In genomic region chr3:87909381-87909780, GRCm38 (mm10) we compare ENCODE assay signal across 10 mouse cellular contexts. TPM values are rescaled to one million over a fixed set of nuclear protein-coding genes. Genes with fewer than 3 reads are reported as not detected.
DNase-seq lines count a peak whose midpoint lies in the region; ATAC-seq and TF ChIP-seq lines count a peak whose summit lies in the region.
"Had no signal": no experiment of that assay in that cellular context is flagged by ENCODE, and none has a peak within 500 bp of the region (broad histone marks: within the 10 kb centered on the region; RNA-seq: fewer than 3 reads in every experiment).

No protein-coding gene starts in this region.

- DNase-seq in forebrain, embryonic 10.5 days (ENCODE audit: extremely low spot score, low spot score): no peak
- DNase-seq in forebrain, postnatal 0 days: no peak
- DNase-seq in midbrain, embryonic 10.5 days (ENCODE audit: low spot score): no peak
- DNase-seq in left cerebral cortex, postnatal 25 days (ENCODE audit: low spot score in 2 of 2): no peak
- no peak for DNase-seq in right cerebral cortex, adult 18-20 months
- DNase-seq: cerebellum, postnatal 36 days; left cerebral cortex, postnatal 4 days had no signal

- no peak overlapping the region for H3K4me2 ChIP-seq in forebrain, postnatal 0 days (ENCODE audit: low read depth)
- H3K4me2 ChIP-seq in midbrain, embryonic 16.5 days (ENCODE audit: low read length): no peak overlapping the region
- H3K4me2 ChIP-seq in intestine, embryonic 16.5 days (ENCODE audit: low read depth, low read length): peak overlapping the region; percentile 59
- H3K4me2 ChIP-seq in stomach, embryonic 15.5 days: peak overlapping the region; percentile 77

- H3K9ac ChIP-seq in forebrain, postnatal 0 days: no peak overlapping the region
- H3K9ac ChIP-seq in midbrain, embryonic 16.5 days (ENCODE audit: low read depth, low read length): no peak overlapping the region
- peak overlapping the region; percentile 60; the same call in 1 of the 2 replicates for H3K9ac ChIP-seq in intestine, embryonic 16.5 days (ENCODE audit: low read depth, low read length)
- H3K9ac ChIP-seq in stomach, embryonic 15.5 days: no peak overlapping the region

- no peak for TF ChIP-seq CTCF in forebrain, postnatal 0 days (IDR thresholded peaks at IDR 0.05; ENCODE audit: low read depth)

- intact Hi-C loops in left cerebral cortex, postnatal 25 days (cut with DNase I): no loop called here

- H3K27ac ChIP-seq in forebrain, embryonic 10.5 days: peak overlapping the region; percentile 98
- H3K27ac ChIP-seq in forebrain, postnatal 0 days (ENCODE audit: low read depth, low read length): no peak overlapping the region; the same call in 1 of the 2 replicates
- H3K27ac ChIP-seq in midbrain, embryonic 10.5 days (replicated peaks): peak overlapping the region; percentile 90
- H3K27ac ChIP-seq in midbrain, embryonic 16.5 days (ENCODE audit: low read length): no peak overlapping the region
- H3K27ac ChIP-seq in intestine, embryonic 16.5 days (ENCODE audit: low read length): peak overlapping the region; percentile 95
- H3K27ac ChIP-seq in stomach, embryonic 15.5 days: peak overlapping the region; percentile 97

- H3K36me3 ChIP-seq in forebrain, embryonic 10.5 days (replicated peaks): peaks cover 20% of the 10 kb centered on the region
- H3K36me3 ChIP-seq in forebrain, postnatal 0 days (ENCODE audit: insufficient read depth): peaks cover 15% of the 10 kb centered on the region
- peaks cover 19% of the 10 kb centered on the region for H3K36me3 ChIP-seq in midbrain, embryonic 10.5 days
- H3K36me3 ChIP-seq in midbrain, embryonic 16.5 days (ENCODE audit: control insufficient read depth, insufficient read depth, low read length): no peaks in the 10 kb centered on the region; the same call in 1 of the 2 replicates
- H3K36me3 ChIP-seq in intestine, embryonic 16.5 days (ENCODE audit: control insufficient read depth, insufficient read depth, low read length): peaks cover 12% of the 10 kb centered on the region
- H3K36me3 ChIP-seq in stomach, embryonic 15.5 days: peaks cover 16% of the 10 kb centered on the region

- WGBS in forebrain, embryonic 10.5 days: 87% methylated on average over 2 of the region's 2 CpGs
- 90% methylated on average over 2 of the region's 2 CpGs for WGBS in forebrain, postnatal 0 days
- 85% methylated on average over 2 of the region's 2 CpGs for WGBS in midbrain, embryonic 10.5 days
- 92% methylated on average over 2 of the region's 2 CpGs for WGBS in midbrain, embryonic 16.5 days
- 88% methylated on average over 2 of the region's 2 CpGs for WGBS in intestine, embryonic 16.5 days
- WGBS in stomach, embryonic 15.5 days: 76% methylated on average over 2 of the region's 2 CpGs

- no peaks in the 10 kb centered on the region for H3K9me3 ChIP-seq in forebrain, embryonic 10.5 days
- H3K9me3 ChIP-seq in forebrain, postnatal 0 days (ENCODE audit: low read length): no peaks in the 10 kb centered on the region
- H3K9me3 ChIP-seq in midbrain, embryonic 10.5 days (replicated peaks): no peaks in the 10 kb centered on the region
- no peaks in the 10 kb centered on the region for H3K9me3 ChIP-seq in midbrain, embryonic 16.5 days (replicated peaks; ENCODE audit: control insufficient read depth, low read length, poor library complexity, severe bottlenecking)
- no peaks in the 10 kb centered on the region for H3K9me3 ChIP-seq in intestine, embryonic 16.5 days (ENCODE audit: control insufficient read depth, low read length)
- H3K9me3 ChIP-seq in stomach, embryonic 15.5 days: no peaks in the 10 kb centered on the region

- no peaks in the 10 kb centered on the region for H3K27me3 ChIP-seq in forebrain, embryonic 10.5 days (ENCODE audit: poor library complexity, severe bottlenecking)
- H3K27me3 ChIP-seq in forebrain, postnatal 0 days (ENCODE audit: insufficient read depth, low read length): no peaks in the 10 kb centered on the region
- H3K27me3 ChIP-seq in midbrain, embryonic 10.5 days (ENCODE audit: low read depth, poor library complexity, severe bottlenecking): no peaks in the 10 kb centered on the region
- no peaks in the 10 kb centered on the region for H3K27me3 ChIP-seq in midbrain, embryonic 16.5 days (ENCODE audit: control insufficient read depth, insufficient read depth, low read depth, low read length)
- no peaks in the 10 kb centered on the region for H3K27me3 ChIP-seq in intestine, embryonic 16.5 days (replicated peaks; ENCODE audit: control insufficient read depth, insufficient read depth, low read length)
- H3K27me3 ChIP-seq in stomach, embryonic 15.5 days (replicated peaks): no peaks in the 10 kb centered on the region

- H3K4me1 ChIP-seq in forebrain, embryonic 10.5 days: peaks cover 61% of the 10 kb centered on the region
- H3K4me1 ChIP-seq in forebrain, postnatal 0 days (ENCODE audit: insufficient read depth): peaks cover 14% of the 10 kb centered on the region
- peaks cover 65% of the 10 kb centered on the region for H3K4me1 ChIP-seq in midbrain, embryonic 10.5 days
- peaks cover 28% of the 10 kb centered on the region for H3K4me1 ChIP-seq in midbrain, embryonic 16.5 days (ENCODE audit: control insufficient read depth, insufficient read depth, low read length)
- peaks cover 31% of the 10 kb centered on the region for H3K4me1 ChIP-seq in intestine, embryonic 16.5 days (ENCODE audit: control insufficient read depth, insufficient read depth, low read length)
- H3K4me1 ChIP-seq in stomach, embryonic 15.5 days: peaks cover 37% of the 10 kb centered on the region

- ATAC-seq in forebrain, postnatal 0 days: no peak
- no peak for ATAC-seq in midbrain, embryonic 16.5 days
- ATAC-seq in intestine, embryonic 16.5 days: no peak
- no peak for ATAC-seq in stomach, embryonic 15.5 days (ENCODE audit: insufficient read depth, low FRiP score, low read depth)

- peak overlapping the region; percentile 98 for H3K4me3 ChIP-seq in forebrain, embryonic 10.5 days
- no peak overlapping the region for H3K4me3 ChIP-seq in forebrain, postnatal 0 days (ENCODE audit: low read depth, low read length)
- peak overlapping the region; percentile 80 for H3K4me3 ChIP-seq in midbrain, embryonic 10.5 days
- no peak overlapping the region for H3K4me3 ChIP-seq in midbrain, embryonic 16.5 days (ENCODE audit: low read depth, low read length)
- H3K4me3 ChIP-seq in intestine, embryonic 16.5 days (ENCODE audit: low read length): no peak overlapping the region
- peak overlapping the region; percentile 32; the same call in 1 of the 2 replicates for H3K4me3 ChIP-seq in stomach, embryonic 15.5 days (replicated peaks)

RNA-seq across cellular contexts. Expression of gene Hdgf, which starts 3.3 kb away (rescaled TPM):
- polyA plus RNA-seq in forebrain, embryonic 10.5 days (2016; fragmentation: Nextera tagmentation; extraction: Ambion mirVana): 199 and 219 TPM in 2 replicates
- 116 and 121 TPM in 2 replicates for total RNA-seq in forebrain, postnatal 0 days (2014; rRNA removed)
- 147 and 160 TPM in 2 replicates for polyA plus RNA-seq in forebrain, postnatal 0 days (2015; fragmentation: Nextera tagmentation; extraction: Ambion mirVana)
- 176 and 213 TPM in 2 replicates for polyA plus RNA-seq in midbrain, embryonic 10.5 days (2016; fragmentation: Nextera tagmentation; extraction: Ambion mirVana)
- polyA plus RNA-seq in midbrain, embryonic 16.5 days (2015; fragmentation: Nextera tagmentation; extraction: Ambion mirVana): 144 and 154 TPM in 2 replicates
- 75.5 and 76.0 TPM in 2 replicates for polyA plus RNA-seq in intestine, embryonic 16.5 days (2015; fragmentation: Nextera tagmentation; extraction: Ambion mirVana)
- 238 and 249 TPM in 2 replicates for polyA plus RNA-seq in stomach, embryonic 15.5 days (2015; fragmentation: Nextera tagmentation; extraction: Ambion mirVana)
- 100 to 1,000 TPM; 138 to 146 TPM for total RNA-seq in left cerebral cortex, postnatal 25 days (2021)

RNA-seq across cellular contexts. Expression of gene Mrpl24, which starts 9.9 kb away (rescaled TPM):
- 71.4 and 74.8 TPM in 2 replicates for polyA plus RNA-seq in forebrain, embryonic 10.5 days (2016; fragmentation: Nextera tagmentation; extraction: Ambion mirVana)
- total RNA-seq in forebrain, postnatal 0 days (2014; rRNA removed): 47.0 and 68.4 TPM in 2 replicates
- polyA plus RNA-seq in forebrain, postnatal 0 days (2015; fragmentation: Nextera tagmentation; extraction: Ambion mirVana): 43.4 and 45.7 TPM in 2 replicates
- polyA plus RNA-seq in midbrain, embryonic 10.5 days (2016; fragmentation: Nextera tagmentation; extraction: Ambion mirVana): 78.3 and 81.6 TPM in 2 replicates
- 47.8 and 51.6 TPM in 2 replicates for polyA plus RNA-seq in midbrain, embryonic 16.5 days (2015; fragmentation: Nextera tagmentation; extraction: Ambion mirVana)
- polyA plus RNA-seq in intestine, embryonic 16.5 days (2015; fragmentation: Nextera tagmentation; extraction: Ambion mirVana): 78.7 and 80.6 TPM in 2 replicates
- polyA plus RNA-seq in stomach, embryonic 15.5 days (2015; fragmentation: Nextera tagmentation; extraction: Ambion mirVana): 76.4 and 78.2 TPM in 2 replicates
- total RNA-seq in left cerebral cortex, postnatal 25 days (2021): 10 to 100 TPM; 51.4 to 57.7 TPM

RNA-seq across cellular contexts. Expression of gene Isg20l2, which starts 20.7 kb away (rescaled TPM):
- 87.7 and 88.3 TPM in 2 replicates for polyA plus RNA-seq in forebrain, embryonic 10.5 days (2016; fragmentation: Nextera tagmentation; extraction: Ambion mirVana)
- total RNA-seq in forebrain, postnatal 0 days (2014; rRNA removed): 29.1 and 31.9 TPM in 2 replicates
- 16.1 and 19.3 TPM in 2 replicates for polyA plus RNA-seq in forebrain, postnatal 0 days (2015; fragmentation: Nextera tagmentation; extraction: Ambion mirVana)
- polyA plus RNA-seq in midbrain, embryonic 10.5 days (2016; fragmentation: Nextera tagmentation; extraction: Ambion mirVana): 81.6 and 81.9 TPM in 2 replicates
- 24.9 and 28.6 TPM in 2 replicates for polyA plus RNA-seq in midbrain, embryonic 16.5 days (2015; fragmentation: Nextera tagmentation; extraction: Ambion mirVana)
- polyA plus RNA-seq in intestine, embryonic 16.5 days (2015; fragmentation: Nextera tagmentation; extraction: Ambion mirVana): 37.2 and 39.8 TPM in 2 replicates
- 45.8 and 48.1 TPM in 2 replicates for polyA plus RNA-seq in stomach, embryonic 15.5 days (2015; fragmentation: Nextera tagmentation; extraction: Ambion mirVana)
- 10 to 100 TPM; 12.8 to 16.0 TPM for total RNA-seq in left cerebral cortex, postnatal 25 days (2021)

RNA-seq across cellular contexts. Expression of gene Rrnad1, which starts 21.1 kb away (rescaled TPM):
- 19.1 and 22.8 TPM in 2 replicates for polyA plus RNA-seq in forebrain, embryonic 10.5 days (2016; fragmentation: Nextera tagmentation; extraction: Ambion mirVana)
- 19.3 and 31.8 TPM in 2 replicates for total RNA-seq in forebrain, postnatal 0 days (2014; rRNA removed)
- polyA plus RNA-seq in forebrain, postnatal 0 days (2015; fragmentation: Nextera tagmentation; extraction: Ambion mirVana): 10.9 and 15.6 TPM in 2 replicates
- polyA plus RNA-seq in midbrain, embryonic 10.5 days (2016; fragmentation: Nextera tagmentation; extraction: Ambion mirVana): 18.6 and 21.6 TPM in 2 replicates
- 20.5 and 23.2 TPM in 2 replicates for polyA plus RNA-seq in midbrain, embryonic 16.5 days (2015; fragmentation: Nextera tagmentation; extraction: Ambion mirVana)
- polyA plus RNA-seq in intestine, embryonic 16.5 days (2015; fragmentation: Nextera tagmentation; extraction: Ambion mirVana): 14.2 and 14.3 TPM in 2 replicates
- 16.2 and 17.6 TPM in 2 replicates for polyA plus RNA-seq in stomach, embryonic 15.5 days (2015; fragmentation: Nextera tagmentation; extraction: Ambion mirVana)
- total RNA-seq in left cerebral cortex, postnatal 25 days (2021): 10 to 100 TPM; 19.5 to 21.8 TPM

RNA-seq across cellular contexts. Expression of gene Prcc, which starts 24.0 kb away (rescaled TPM):
- polyA plus RNA-seq in forebrain, embryonic 10.5 days (2016; fragmentation: Nextera tagmentation; extraction: Ambion mirVana): 16.9 and 17.3 TPM in 2 replicates
- total RNA-seq in forebrain, postnatal 0 days (2014; rRNA removed): 74.2 and 77.1 TPM in 2 replicates
- polyA plus RNA-seq in forebrain, postnatal 0 days (2015; fragmentation: Nextera tagmentation; extraction: Ambion mirVana): 20.6 and 23.0 TPM in 2 replicates
- 18.6 and 19.1 TPM in 2 replicates for polyA plus RNA-seq in midbrain, embryonic 10.5 days (2016; fragmentation: Nextera tagmentation; extraction: Ambion mirVana)
- 15.3 and 16.3 TPM in 2 replicates for polyA plus RNA-seq in midbrain, embryonic 16.5 days (2015; fragmentation: Nextera tagmentation; extraction: Ambion mirVana)
- 9.8 and 10.7 TPM in 2 replicates for polyA plus RNA-seq in intestine, embryonic 16.5 days (2015; fragmentation: Nextera tagmentation; extraction: Ambion mirVana)
- 11.3 and 12.7 TPM in 2 replicates for polyA plus RNA-seq in stomach, embryonic 15.5 days (2015; fragmentation: Nextera tagmentation; extraction: Ambion mirVana)
- total RNA-seq in left cerebral cortex, postnatal 25 days (2021): 10 to 100 TPM; 63.3 to 67.0 TPM

Comparison
In these comparisons a context has a peak if more than half of its experiments do, and no peak if none do; other contexts are left out.
1. H3K27ac ChIP-seq: peak in forebrain, embryonic 10.5 days (single experiment), midbrain, embryonic 10.5 days (single experiment), intestine, embryonic 16.5 days (single experiment) and stomach, embryonic 15.5 days (single experiment); none in forebrain, postnatal 0 days (single experiment) and midbrain, embryonic 16.5 days (single experiment).
2. H3K4me3 ChIP-seq: peak in forebrain, embryonic 10.5 days (single experiment), midbrain, embryonic 10.5 days (single experiment) and stomach, embryonic 15.5 days (single experiment); none in forebrain, postnatal 0 days (single experiment), midbrain, embryonic 16.5 days (single experiment) and intestine, embryonic 16.5 days (single experiment).
3. H3K4me2 ChIP-seq: peak in intestine, embryonic 16.5 days (single experiment) and stomach, embryonic 15.5 days (single experiment); none in forebrain, postnatal 0 days (single experiment) and midbrain, embryonic 16.5 days (single experiment).